Mouse (Mus musculus) neural tube, embryonic 11.5 days (tissue): ENCODE results near the gene Gdf1. TPM values are rescaled to one million over a fixed set of nuclear protein-coding genes. Genes with fewer than 3 reads are reported as not detected.

Experiments used
- ATAC-seq: fragments of 200-750 bp; cut with Nextera tagmentation; 2 replicates; pipeline ENCODE4 v1.8.0; 2017; ENCODE audit warnings: moderate number of reproducible peaks, mild to moderate bottlenecking, moderate TSS enrichment, moderate library complexity; ENCODE audit not compliant: insufficient read depth, low FRiP score, low TSS enrichment
- DNase-seq: peaks from one replicate; pipeline ENCODE4 v3.0.0-alpha.2; 2015; ENCODE audit warnings: low spot score
- H3K27ac ChIP-seq: fragments of 300-500 bp; sonication (generic); 2 replicates; pipeline ENCODE4 v1.5.1; 2014; ENCODE audit warnings: low read depth, mild to moderate bottlenecking, low read length
- H3K27me3 ChIP-seq: fragments of 300-500 bp; sonication (generic); 2 replicates; pipeline ENCODE4 v1.6.1; 2014; ENCODE audit warnings: mild to moderate bottlenecking, low read length, mixed read lengths; ENCODE audit not compliant: control insufficient read depth, insufficient read depth
- H3K36me3 ChIP-seq: fragments of 300-500 bp; sonication (generic); 2 replicates; pipeline ENCODE4 v1.6.1; 2014; ENCODE audit warnings: mild to moderate bottlenecking, low read length, moderate library complexity, mixed read lengths; ENCODE audit not compliant: control insufficient read depth, insufficient read depth
- H3K4me1 ChIP-seq: fragments of 300-500 bp; sonication (generic); 2 replicates; pipeline ENCODE4 v1.6.1; 2014; ENCODE audit warnings: low read length, mixed read lengths; ENCODE audit not compliant: control insufficient read depth, insufficient read depth
- H3K4me2 ChIP-seq: fragments of 300-500 bp; sonication (generic); 2 replicates; pipeline ENCODE4 v1.6.1; 2014; ENCODE audit warnings: low read depth, mild to moderate bottlenecking, moderate library complexity
- H3K4me3 ChIP-seq: fragments of 300-500 bp; sonication (generic); 2 replicates; pipeline ENCODE4 v1.5.1; 2014; ENCODE audit warnings: low read depth, low read length
- H3K9ac ChIP-seq: fragments of 300-500 bp; sonication (generic); 2 replicates; pipeline ENCODE4 v1.6.1; 2014; ENCODE audit warnings: mild to moderate bottlenecking, low read length
- H3K9me3 ChIP-seq: fragments of 300-500 bp; sonication (generic); 2 replicates; pipeline ENCODE4 v1.6.1; 2016; ENCODE audit warnings: low read length; ENCODE audit not compliant: control insufficient read depth
- WGBS: fragments of 180-500 bp; shearing (Covaris S2); extraction: QIAGEN DNeasy Blood & Tissue Kit; methylation state at CpG from one replicate; pipeline ENCODE4 v1.1.7; 2014; 5-methylcytosine and 5-hydroxymethylcytosine counted together
- polyA plus RNA-seq: library from polyadenylated mRNA; unstranded; fragments of >200 nt; fragmentation: Nextera tagmentation; extraction: Ambion mirVana; gene quantifications from 2 replicates; pipeline ENCODE4 v1.2.1, GENCODE M21; 2014

Gene Gdf1
- polyA plus RNA-seq, 1 experiment from 2014 or later: 0.93 TPM

GRCm38 (mm10) chr8:70323716-70324115 lies 5.9 kb upstream of the Gdf1 start:
- no peak overlapping the region for H3K27ac ChIP-seq
- WGBS: 88% methylated on average over 3 of the region's 3 CpGs
- no peaks in the 10 kb centered on the region for H3K27me3 ChIP-seq
- no peak overlapping the region for H3K9ac ChIP-seq
- no peaks in the 10 kb centered on the region for H3K4me1 ChIP-seq
- no peak for ATAC-seq
- 0 out of 2 replicates have a peak, but pooled peaks cover 2% of the 10 kb centered on the region for H3K36me3 ChIP-seq
- DNase-seq: no peak
- no peak overlapping the region for H3K4me2 ChIP-seq
- no peaks in the 10 kb centered on the region for H3K9me3 ChIP-seq
- no peak overlapping the region for H3K4me3 ChIP-seq

- H3K9ac ChIP-seq: no peak overlapping the region
- WGBS: 91% methylated on average over 6 of the region's 6 CpGs
- ATAC-seq (no peak), DNase-seq (no peak)
- no peak overlapping the region for H3K4me2 ChIP-seq
- H3K27ac ChIP-seq: no peak overlapping the region
- no peaks in the 10 kb centered on the region for H3K9me3 ChIP-seq
- H3K27me3 ChIP-seq: no peaks in the 10 kb centered on the region
- no peak overlapping the region for H3K4me3 ChIP-seq
- H3K4me1 ChIP-seq: peaks cover 23% of the 10 kb centered on the region
- 0 out of 2 replicates have a peak, but pooled peaks cover 2% of the 10 kb centered on the region for H3K36me3 ChIP-seq
These were observed 2.1 kb upstream of the Gdf1 start for GRCm38 (mm10) chr8:70327512-70327911.

- H3K36me3 ChIP-seq: peaks cover 18% of the 10 kb centered on the region
- no peak overlapping the region for H3K27ac ChIP-seq
- ATAC-seq: peak; percentile 37
- H3K4me3 ChIP-seq: peak overlapping the region; percentile 15
- no peaks in the 10 kb centered on the region for H3K27me3 ChIP-seq
- peak; percentile 26 for DNase-seq
- no peaks in the 10 kb centered on the region for H3K9me3 ChIP-seq
- H3K9ac ChIP-seq: peak overlapping the region; percentile 26; the same call in 1 of the 2 replicates
- peaks cover 23% of the 10 kb centered on the region for H3K4me1 ChIP-seq
- peak overlapping the region; percentile 33 for H3K4me2 ChIP-seq
- 2% methylated on average over 45 of the region's 45 CpGs for WGBS
These were observed 471 bp downstream of the Gdf1 start for GRCm38 (mm10) chr8:70329835-70330740.

- WGBS: 22% methylated on average over 53 of the region's 53 CpGs
- peaks cover 23% of the 10 kb centered on the region for H3K4me1 ChIP-seq
- ATAC-seq (peak; percentile 73), DNase-seq (peak; percentile 83)
- no peak overlapping the region for H3K27ac ChIP-seq
- no peaks in the 10 kb centered on the region for H3K9me3 ChIP-seq
- peaks cover 22% of the 10 kb centered on the region for H3K36me3 ChIP-seq
- H3K27me3 ChIP-seq: no peaks in the 10 kb centered on the region
- peak overlapping the region; percentile 33 for H3K4me2 ChIP-seq
- no peak overlapping the region for H3K9ac ChIP-seq
- peak overlapping the region; percentile 15; the same call in 1 of the 2 replicates for H3K4me3 ChIP-seq
These were observed 1.2 kb downstream of the Gdf1 start for GRCm38 (mm10) chr8:70330741-70331364.

- WGBS: 74% methylated on average over 19 of the region's 19 CpGs
- H3K9me3 ChIP-seq: no peaks in the 10 kb centered on the region
- no peak overlapping the region for H3K9ac ChIP-seq
- no peak overlapping the region for H3K4me3 ChIP-seq
- H3K4me2 ChIP-seq: no peak overlapping the region
- H3K27ac ChIP-seq: no peak overlapping the region
- H3K36me3 ChIP-seq: peaks cover 26% of the 10 kb centered on the region
- peaks cover 23% of the 10 kb centered on the region for H3K4me1 ChIP-seq
- no peaks in the 10 kb centered on the region for H3K27me3 ChIP-seq
- DNase-seq: peak; percentile 29
- no peak for ATAC-seq
These were observed 1.9 kb downstream of the Gdf1 start for GRCm38 (mm10) chr8:70331526-70331925.

GRCm38 (mm10) chr8:70332070-70332877 lies 2.7 kb downstream of the Gdf1 start:
- peak; percentile 60; the same call in 1 of the 2 replicates for ATAC-seq
- 25% methylated on average over 37 of the region's 41 CpGs for WGBS
- Histone ChIP-seq H3K9ac (0 out of 2 replicates have a peak overlapping the region, but pooled peaks have one; percentile 32), H3K4me3 (no peak overlapping the region), H3K36me3 (peaks cover 31% of the 10 kb centered on the region), H3K27me3 (no peaks in the 10 kb centered on the region), H3K4me2 (0 out of 2 replicates have a peak overlapping the region, but pooled peaks have one; percentile 16), H3K9me3 (no peaks in the 10 kb centered on the region), H3K4me1 (peaks cover 23% of the 10 kb centered on the region), H3K27ac (no peak overlapping the region)
- peak; percentile 88 for DNase-seq

- no peaks in the 10 kb centered on the region for H3K27me3 ChIP-seq
- peaks cover 23% of the 10 kb centered on the region for H3K4me1 ChIP-seq
- 91% methylated on average over 6 of the region's 6 CpGs for WGBS
- ATAC-seq (no peak), DNase-seq (no peak)
- no peak overlapping the region for H3K27ac ChIP-seq
- H3K36me3 ChIP-seq: peaks cover 36% of the 10 kb centered on the region
- H3K9me3 ChIP-seq: no peaks in the 10 kb centered on the region
- no peak overlapping the region for H3K9ac ChIP-seq
- no peak overlapping the region for H3K4me3 ChIP-seq
- no peak overlapping the region for H3K4me2 ChIP-seq
These were observed 3.2 kb downstream of the Gdf1 start for GRCm38 (mm10) chr8:70332878-70333202.

GRCm38 (mm10) chr8:70338931-70339330 lies 9.3 kb downstream of the Gdf1 start:
- DNase-seq (no peak), ATAC-seq (no peak)
- H3K4me1 ChIP-seq: no peaks in the 10 kb centered on the region
- WGBS: 97% methylated on average over 7 of the region's 7 CpGs
- no peaks in the 10 kb centered on the region for H3K9me3 ChIP-seq
- peaks cover 46% of the 10 kb centered on the region for H3K36me3 ChIP-seq
- no peak overlapping the region for H3K4me2 ChIP-seq
- no peak overlapping the region for H3K9ac ChIP-seq
- no peaks in the 10 kb centered on the region for H3K27me3 ChIP-seq
- H3K4me3 ChIP-seq: no peak overlapping the region
- H3K27ac ChIP-seq: no peak overlapping the region
